Mouse (Mus musculus): ENCODE data around the gene Esrrg. TPM values are rescaled to one million over a fixed set of nuclear protein-coding genes. Genes with fewer than 3 reads are reported as not detected.

Gene Esrrg
- polyA plus RNA-seq, 1 experiment from 2014 or later, result 5.0 TPM

GRCm38 (mm10) chr1:188260259-188261107 is 651.9 kb downstream of the Esrrg start:
- no peak overlapping the region for H3K27ac ChIP-seq (ENCODE audit: low read depth, low read length)
- H3K9me3 ChIP-seq (ENCODE audit: control insufficient read depth, low read length), result no peaks in the 10 kb centered on the region
- H3K36me3 ChIP-seq (ENCODE audit: control insufficient read depth, insufficient read depth, low read length), result no peaks in the 10 kb centered on the region
- peak; percentile 44 for ATAC-seq (replicated peaks; ENCODE audit: low FRiP score)
- no peak overlapping the region for H3K4me2 ChIP-seq (ENCODE audit: low read depth, low read length, severe bottlenecking)
- 52% methylated on average over 6 of the region's 6 CpGs for WGBS
- peaks cover 5% of the 10 kb centered on the region; the same call in 1 of the 2 replicates for H3K4me1 ChIP-seq (replicated peaks; ENCODE audit: control insufficient read depth, insufficient read depth, low read length)
- DNase-seq (ENCODE audit: low spot score), result no peak
- H3K4me3 ChIP-seq (ENCODE audit: low read depth, low read length), result no peak overlapping the region
- no peaks in the 10 kb centered on the region for H3K27me3 ChIP-seq (ENCODE audit: control insufficient read depth, insufficient read depth, low read length)
- no peak overlapping the region for H3K9ac ChIP-seq (ENCODE audit: low read length)

- H3K27me3 ChIP-seq (ENCODE audit: control insufficient read depth, insufficient read depth, low read length), result no peaks in the 10 kb centered on the region
- no peaks in the 10 kb centered on the region for H3K36me3 ChIP-seq (ENCODE audit: control insufficient read depth, insufficient read depth, low read length)
- no peaks in the 10 kb centered on the region for H3K9me3 ChIP-seq (ENCODE audit: control insufficient read depth, low read length)
- no peak within 1 kb of the TSS for H3K4me2 ChIP-seq (ENCODE audit: low read depth, low read length, severe bottlenecking)
- no peak within 1 kb of the TSS for H3K27ac ChIP-seq (ENCODE audit: low read depth, low read length)
- DNase-seq (ENCODE audit: low spot score) (no peak), ATAC-seq (replicated peaks; ENCODE audit: low FRiP score) (no peak)
- WGBS, result 55% methylated on average over 10 of the region's 10 CpGs
- H3K4me3 ChIP-seq (ENCODE audit: low read depth, low read length), result no peak within 1 kb of the TSS
- peaks cover 5% of the 10 kb centered on the region; the same call in 1 of the 2 replicates for H3K4me1 ChIP-seq (replicated peaks; ENCODE audit: control insufficient read depth, insufficient read depth, low read length)
- no peak within 1 kb of the TSS for H3K9ac ChIP-seq (ENCODE audit: low read length)
These were observed 653.5 kb downstream of the Esrrg start, which contains the start of gene Ush2a for GRCm38 (mm10) chr1:188261903-188262682. Gene Ush2a, plus strand, starts transcription at chr1:188262023.

Data from forebrain, embryonic 11.5 days (tissue).